Mouse (Mus musculus) E14TG2a.4 (cell line): ENCODE measurements around the gene Snrpc.

ENCODE experiments used
- CTCF ChIP-seq: conservative IDR thresholded peaks from 2 replicates; pipeline ENCODE4 v1.5.1; 2014; ENCODE audit warnings: low read length
- NANOG ChIP-seq: IDR thresholded peaks from 2 replicates; pipeline ENCODE4 v1.6.1; 2014; ENCODE audit warnings: borderline replicate concordance, low read length, mixed read lengths
- POU5F1 ChIP-seq: IDR thresholded peaks from 2 replicates; pipeline ENCODE4 v1.6.1; 2014; ENCODE audit warnings: low read length, borderline replicate concordance

DNA sequence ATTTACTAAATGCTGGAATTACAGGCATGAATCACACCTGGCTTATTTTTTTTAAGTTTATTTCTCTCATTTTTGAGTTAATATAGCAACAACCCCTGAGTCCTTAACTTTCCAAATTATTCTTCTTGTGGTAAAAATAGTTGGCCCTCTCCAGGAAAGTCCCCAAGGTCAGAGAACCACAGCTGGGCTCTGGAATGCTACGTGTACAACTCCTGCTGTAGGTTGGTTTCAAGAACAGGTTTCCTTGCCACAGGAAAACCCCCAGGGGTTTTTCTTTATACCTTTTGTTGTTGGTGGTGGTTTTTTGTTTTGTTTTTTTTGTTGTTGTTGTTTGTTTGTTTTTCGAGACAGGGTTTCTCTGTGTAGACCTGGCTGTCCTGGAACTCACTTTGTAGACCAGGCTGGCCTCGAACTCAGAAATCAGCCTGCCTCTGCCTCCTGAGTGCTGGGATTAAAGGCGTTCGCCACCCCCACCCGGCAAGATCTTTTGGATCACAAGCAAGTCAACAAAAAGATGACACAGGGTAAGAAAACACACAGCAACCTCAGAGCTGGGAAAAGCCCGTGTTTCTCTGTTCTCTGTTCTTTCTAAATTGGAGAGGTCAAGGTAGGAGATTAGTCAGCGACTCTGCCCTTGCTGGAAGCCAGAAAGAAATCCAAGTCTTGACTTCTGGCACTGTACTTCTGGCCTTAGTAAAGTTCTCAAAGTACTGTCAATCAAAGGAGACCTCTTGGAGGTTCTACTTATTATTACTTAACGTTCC is 14.6 kb upstream of the Snrpc start:
- TF ChIP-seq CTCF (no peak), POU5F1 (no peak), NANOG (no peak)
